Mouse (Mus musculus): Measurements from ENCODE around the gene C3ar1. TPM values are rescaled to one million over a fixed set of nuclear protein-coding genes. Genes with fewer than 3 reads are reported as not detected.
A peak's percentile ranks its signal among the peaks of the same experiment; 100 is the strongest.

The C3ar1 gene
- polyA plus RNA-seq, 1 experiment from 2014 or later: 1.5 TPM

DNA sequence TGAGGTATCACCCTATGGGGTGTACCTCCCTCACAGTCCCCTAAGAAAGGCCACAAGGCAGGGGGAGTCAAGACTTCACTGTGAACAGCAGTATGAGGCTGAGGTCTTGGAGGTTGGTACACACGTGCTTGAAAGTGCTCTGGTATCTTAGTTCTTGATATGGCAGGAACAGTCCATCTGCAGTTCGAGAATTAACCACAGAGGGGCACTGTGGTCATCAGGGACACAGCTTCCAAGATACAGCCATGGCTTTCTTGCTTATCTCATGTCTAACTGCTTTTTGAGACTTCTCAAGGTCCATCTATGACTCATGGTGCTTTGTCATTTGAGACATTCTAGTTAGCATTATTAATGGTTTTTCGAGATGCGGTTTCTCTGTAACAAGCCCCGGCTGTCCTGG is 51.5 kb downstream of the C3ar1 start:
- no peak overlapping the region for H3K4me3 ChIP-seq
- DNase-seq (ENCODE audit: low spot score): peak; percentile 74
- H3K9me3 ChIP-seq: no peaks in the 10 kb centered on the region
- peaks cover 35% of the 10 kb centered on the region for H3K27me3 ChIP-seq (replicated peaks; ENCODE audit: low read depth, poor library complexity, severe bottlenecking)
- WGBS: 33% methylated on average over 5 of the region's 5 CpGs
- H3K4me1 ChIP-seq: peaks cover 14% of the 10 kb centered on the region
- no peak overlapping the region for H3K27ac ChIP-seq (replicated peaks)
- no peaks in the 10 kb centered on the region for H3K36me3 ChIP-seq (replicated peaks)

DNA sequence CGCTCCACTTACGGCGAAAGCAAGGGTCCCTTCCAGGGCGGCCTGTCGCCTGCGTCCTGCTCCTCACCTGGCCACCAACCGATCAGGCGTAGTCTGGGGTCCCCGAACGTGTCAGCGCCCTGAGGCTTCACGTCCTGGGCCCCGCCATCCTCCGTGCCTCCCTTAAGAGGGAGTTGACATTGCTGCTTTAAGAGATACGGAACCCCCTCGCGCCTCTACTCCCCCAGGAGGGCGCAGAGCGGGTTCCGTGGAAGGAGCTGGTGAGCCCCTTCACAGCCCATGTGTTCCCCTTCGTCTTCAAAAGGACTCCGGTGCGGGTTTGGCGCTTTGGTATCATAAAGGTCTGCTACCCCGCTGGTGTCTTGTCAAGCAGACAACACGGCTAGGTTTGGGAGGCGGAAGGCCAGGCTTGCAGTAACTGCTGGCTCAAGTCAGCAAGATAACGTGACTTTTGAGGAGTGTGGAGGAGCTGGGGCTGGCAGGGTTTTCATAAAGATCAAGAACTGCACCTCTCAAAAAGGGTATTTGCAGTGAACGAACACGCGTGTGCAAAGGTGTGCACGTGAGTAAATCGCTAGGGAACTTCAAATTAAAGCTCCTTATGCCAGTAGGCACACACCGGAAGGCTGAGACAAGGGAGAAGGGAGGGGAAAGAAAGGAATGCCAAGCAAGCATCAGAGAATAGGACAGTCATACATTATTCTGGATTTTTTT is 54.0 kb downstream of the C3ar1 start:
- Histone ChIP-seq H3K27ac (replicated peaks) (peak overlapping the region; percentile 86), H3K9me3 (no peaks in the 10 kb centered on the region), H3K27me3 (replicated peaks; ENCODE audit: low read depth, poor library complexity, severe bottlenecking) (peaks cover 35% of the 10 kb centered on the region), H3K4me1 (peaks cover 14% of the 10 kb centered on the region), H3K4me3 (peak overlapping the region; percentile 69), H3K36me3 (replicated peaks) (no peaks in the 10 kb centered on the region)
- DNase-seq (ENCODE audit: low spot score): peak; percentile 71
- WGBS: 2% methylated on average over 34 of the region's 34 CpGs

DNA sequence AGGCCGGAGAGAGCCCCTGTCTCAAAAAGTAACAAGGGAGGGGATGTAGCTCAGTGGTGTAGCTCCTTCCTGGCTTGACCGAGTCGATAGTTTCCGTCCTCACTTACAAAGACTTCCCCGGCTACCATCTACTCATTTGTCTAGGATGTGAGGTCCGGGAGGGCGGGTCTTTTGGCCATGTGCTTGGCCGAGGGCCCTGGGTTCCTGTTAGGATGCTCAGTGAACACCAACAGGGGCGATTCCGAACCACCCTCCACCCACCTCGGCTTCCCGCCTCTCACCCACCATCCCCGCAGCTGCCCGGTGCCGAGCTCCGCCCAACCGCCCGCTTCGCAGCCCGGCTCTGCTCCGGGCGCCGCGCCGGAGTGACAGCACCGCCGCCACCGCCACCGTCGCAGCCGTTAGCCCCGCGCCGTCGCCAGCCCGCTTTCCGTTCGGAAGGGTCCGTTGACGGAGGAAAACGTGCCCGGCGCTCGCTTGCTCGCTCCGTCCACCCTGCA is 54.6 kb downstream of the C3ar1 start, which contains the start of gene Slc2a3:
Slc2a3 (minus strand) TSS at position 340 of the 500 bp plus-strand sequence.
- under 1% methylated on average over 46 of the region's 46 CpGs for WGBS
- peak within 1 kb of the TSS; percentile 69 for H3K4me3 ChIP-seq
- H3K36me3 ChIP-seq (replicated peaks): no peaks in the 10 kb centered on the region
- H3K9me3 ChIP-seq: no peaks in the 10 kb centered on the region
- H3K4me1 ChIP-seq: peaks cover 14% of the 10 kb centered on the region
- H3K27me3 ChIP-seq (replicated peaks; ENCODE audit: low read depth, poor library complexity, severe bottlenecking): peaks cover 35% of the 10 kb centered on the region
- H3K27ac ChIP-seq (replicated peaks): peak within 1 kb of the TSS; percentile 86
- DNase-seq (ENCODE audit: low spot score): no peak

DNA sequence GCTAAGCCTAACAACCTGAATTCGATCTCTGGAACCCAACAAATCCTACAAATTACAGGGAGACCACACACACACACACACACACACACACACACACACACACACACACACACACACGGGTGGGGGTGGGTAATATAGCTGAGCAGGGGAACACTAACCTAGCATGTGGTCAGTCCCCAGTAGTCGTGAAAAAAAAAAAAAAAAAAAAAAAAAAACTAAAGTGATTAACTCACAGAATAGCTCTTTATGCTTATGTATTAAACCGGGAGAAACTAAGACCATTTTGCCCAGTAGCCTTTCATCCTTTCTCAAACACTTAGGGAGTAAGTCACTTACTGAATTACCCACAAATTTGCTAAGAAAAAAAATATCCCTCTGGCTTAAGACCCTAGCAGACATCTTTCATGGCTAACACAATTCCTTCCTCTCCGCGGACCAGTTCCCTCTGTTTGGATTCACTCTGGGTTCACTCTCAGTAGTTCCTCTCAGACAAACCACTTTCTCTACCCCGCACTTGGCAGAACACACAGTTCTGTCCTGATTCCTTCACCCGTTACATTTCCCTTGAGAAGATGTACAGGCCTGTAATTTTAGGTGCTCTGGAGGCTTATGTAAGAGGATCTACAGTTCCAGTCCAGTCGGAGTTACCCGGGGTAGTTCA is 55.2 kb downstream of the C3ar1 start:
- peak overlapping the region; percentile 86 for H3K27ac ChIP-seq (replicated peaks)
- H3K36me3 ChIP-seq (replicated peaks): no peaks in the 10 kb centered on the region
- H3K9me3 ChIP-seq: no peaks in the 10 kb centered on the region
- peaks cover 14% of the 10 kb centered on the region for H3K4me1 ChIP-seq
- WGBS: 44% methylated on average over 10 of the region's 10 CpGs
- DNase-seq (ENCODE audit: low spot score): no peak
- H3K27me3 ChIP-seq (replicated peaks; ENCODE audit: low read depth, poor library complexity, severe bottlenecking): peaks cover 35% of the 10 kb centered on the region
- H3K4me3 ChIP-seq: peak overlapping the region; percentile 69

Small RNAs within 50 kb of the gene (microRNA-seq; reads per million reads assigned to microRNA genes)
- not detected for gene Mir7231

Other genes with a start within 250 kb of the C3ar1 start
- 0.06 TPM in 1 of 2 replicates, not detected in the other for gene Gdf3, start 246.1 kb downstream of the C3ar1 start, polyA plus RNA-seq (2016; fragmentation: Nextera tagmentation; extraction: Ambion mirVana)
- not detected in 2 replicates for gene Dppa3, start 229.8 kb downstream of the C3ar1 start, polyA plus RNA-seq (2016; fragmentation: Nextera tagmentation; extraction: Ambion mirVana)
- gene Nanog, start 148.7 kb downstream of the C3ar1 start, polyA plus RNA-seq (2016; fragmentation: Nextera tagmentation; extraction: Ambion mirVana): 0.26 TPM in 1 of 2 replicates, not detected in the other
- gene Slc2a3, start 54.5 kb downstream of the C3ar1 start, polyA plus RNA-seq (2016; fragmentation: Nextera tagmentation; extraction: Ambion mirVana): 55.4 and 68.4 TPM in 2 replicates
- 2.9 and 3.0 TPM in 2 replicates for gene Foxj2, start 36.2 kb downstream of the C3ar1 start, polyA plus RNA-seq (2016; fragmentation: Nextera tagmentation; extraction: Ambion mirVana)
- gene Necap1, start 18.3 kb upstream of the C3ar1 start, polyA plus RNA-seq (2016; fragmentation: Nextera tagmentation; extraction: Ambion mirVana): 54.8 and 58.2 TPM in 2 replicates
- gene Clec4a1, start 65.7 kb upstream of the C3ar1 start, polyA plus RNA-seq (2016; fragmentation: Nextera tagmentation; extraction: Ambion mirVana): 0.65 and 1.0 TPM in 2 replicates
- gene Clec4a3, start 96.4 kb upstream of the C3ar1 start, polyA plus RNA-seq (2016; fragmentation: Nextera tagmentation; extraction: Ambion mirVana): 0.34 TPM in 2 replicates
- gene Clec4a4, start 134.2 kb upstream of the C3ar1 start, polyA plus RNA-seq (2016; fragmentation: Nextera tagmentation; extraction: Ambion mirVana): not detected in 2 replicates
- gene Clec4b1, start 193.8 kb upstream of the C3ar1 start, polyA plus RNA-seq (2016; fragmentation: Nextera tagmentation; extraction: Ambion mirVana): not detected in 2 replicates

Measured in embryonic facial prominence, embryonic 10.5 days (tissue).